Mouse (Mus musculus) common myeloid progenitor, adult 5-6 weeks (primary cell): Measurements from ENCODE around the gene Vmn2r113. TPM values are rescaled to one million over a fixed set of nuclear protein-coding genes. Genes with fewer than 3 reads are reported as not detected.
"Not testable (repeated sequence)": the region's sequence is repeated elsewhere in the genome, so short reads cannot be mapped to it uniquely, and the experiment has no call there.

Experiments
- ATAC-seq: replicated peaks from 2 replicates; pipeline ENCODE4 v1.8.0; 2016; ENCODE audit warnings: low read depth, mild to moderate bottlenecking, moderate TSS enrichment, inconsistent platforms; ENCODE audit not compliant: poor library complexity, severe bottlenecking
- total RNA-seq: library from RNA; stranded (forward); fragments of 200-1000, 187-1606 nt; gene quantifications from 2 replicates; pipeline ENCODE4 v1.2.3, GENCODE M21; 2017

Gene Vmn2r113
- not detected in 2 replicates for total RNA-seq

DNA sequence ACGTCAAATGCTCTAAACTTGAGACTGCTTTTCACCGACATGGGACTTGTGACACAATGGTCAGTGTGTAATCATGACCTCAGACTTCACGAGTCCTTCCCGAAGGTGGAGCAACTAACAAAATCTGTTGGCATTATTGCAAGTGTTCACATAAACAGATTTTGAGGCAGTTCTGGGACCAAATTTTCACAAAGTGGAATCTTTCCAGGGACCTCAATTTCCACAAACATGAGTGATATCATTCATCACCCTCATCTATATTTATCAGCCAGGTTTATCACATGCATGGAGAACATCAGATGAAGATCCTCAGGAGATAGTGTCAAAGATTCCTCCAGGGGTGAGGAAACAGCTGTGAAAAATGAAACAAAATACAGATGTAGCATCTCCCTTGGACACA lies at the start of gene Vmn2r113:
Vmn2r113 (plus strand) TSS at position 301 of the 400 bp plus-strand sequence.
- not testable (repeated sequence) for ATAC-seq

Other genes with a start within 250 kb of the Vmn2r113 start
- 14.3 and 16.1 TPM in 2 replicates for gene Zfp945, start 75.8 kb upstream of the Vmn2r113 start, total RNA-seq
- not detected in 2 replicates for gene Vmn2r-ps130, start 118.2 kb downstream of the Vmn2r113 start, total RNA-seq